Mouse (Mus musculus) layer of hippocampus, adult 9-10 months (tissue): ENCODE measurements around the gene Olfr1287.

ENCODE experiments used
- DNase-seq: peaks from one replicate; pipeline ENCODE4 v3.0.0; 2022; ENCODE audit warnings: low spot score

Gene Olfr1287

GRCm38 (mm10) chr2:111448842-111449241 is at the start of gene Olfr1287:
TSS of gene Olfr1287 (plus strand) at chr2:111449142.
- DNase-seq, result no peak

DNA sequence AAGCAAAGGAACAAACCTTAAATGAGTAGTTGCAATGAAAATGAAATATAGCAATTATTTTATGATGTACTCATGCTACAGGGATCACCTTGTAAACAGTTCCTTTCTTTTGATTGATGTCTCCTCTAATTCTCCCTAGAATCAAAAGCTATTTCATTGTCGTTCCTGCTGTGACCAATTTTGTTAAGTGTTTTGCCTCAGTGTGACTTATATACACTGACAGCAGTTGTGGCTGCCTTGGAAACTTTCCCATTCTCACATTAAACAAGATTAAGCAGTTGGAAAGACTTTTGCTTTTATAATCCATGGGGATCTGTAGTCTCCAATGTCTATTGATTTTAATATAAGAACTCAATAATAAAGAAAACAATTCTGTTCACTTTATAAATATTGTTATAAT is 26.0 kb upstream of the Olfr1287 start, which contains the start of gene Olfr1286:
Olfr1286 (minus strand) TSS at position 185 of the 400 bp plus-strand sequence.
- DNase-seq, result no peak

DNA sequence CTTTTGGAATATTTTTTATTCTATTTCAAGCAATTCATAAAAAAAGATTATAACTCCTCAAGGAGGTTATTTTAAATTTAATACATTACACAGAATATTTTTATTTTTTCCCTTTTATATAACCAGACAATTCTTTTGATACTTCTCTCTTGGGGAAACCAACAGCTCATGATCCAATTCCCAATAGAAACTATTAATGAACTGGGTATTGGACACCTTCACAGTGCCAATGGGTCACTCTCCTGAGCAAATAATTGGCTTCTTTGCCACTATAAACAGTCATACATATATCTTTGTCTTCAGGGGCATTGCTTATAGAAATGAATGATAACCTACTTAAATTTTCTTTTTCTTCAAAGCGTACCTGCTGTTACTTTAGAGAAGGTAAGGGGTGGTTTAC is 24.9 kb downstream of the Olfr1287 start, which contains the start of gene Olfr1288:
Olfr1288 (plus strand) TSS at position 301 of the 400 bp plus-strand sequence.
- DNase-seq, result no peak

- no peak for DNase-seq
Observed at GRCm38 (mm10) chr2:111480519-111480918, 31.6 kb downstream of the Olfr1287 start, which contains the start of gene Olfr1289. TSS of gene Olfr1289 (plus strand) at chr2:111480819.

DNA sequence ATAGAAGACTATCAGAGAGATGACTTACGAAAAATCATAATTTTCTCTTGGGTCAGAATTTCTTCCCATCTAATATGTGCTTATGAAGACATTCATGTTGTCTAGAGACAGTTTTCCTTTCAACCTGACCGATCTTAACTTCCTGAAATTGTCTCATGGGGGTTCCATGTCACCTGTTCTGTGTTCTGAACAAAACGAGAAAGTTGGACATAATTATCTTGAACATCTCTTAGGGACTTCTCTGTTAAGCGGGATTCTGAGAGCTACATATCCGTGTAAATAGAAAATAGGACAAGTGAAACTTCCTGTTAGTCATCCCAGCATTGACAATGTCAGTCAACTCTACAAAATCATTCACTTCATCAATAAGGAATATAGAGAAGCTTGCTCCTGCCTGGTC is 44.8 kb downstream of the Olfr1287 start, which contains the start of gene Olfr1290:
Olfr1290 (minus strand) TSS at position 101 of the 400 bp plus-strand sequence.
- DNase-seq, result no peak

DNA sequence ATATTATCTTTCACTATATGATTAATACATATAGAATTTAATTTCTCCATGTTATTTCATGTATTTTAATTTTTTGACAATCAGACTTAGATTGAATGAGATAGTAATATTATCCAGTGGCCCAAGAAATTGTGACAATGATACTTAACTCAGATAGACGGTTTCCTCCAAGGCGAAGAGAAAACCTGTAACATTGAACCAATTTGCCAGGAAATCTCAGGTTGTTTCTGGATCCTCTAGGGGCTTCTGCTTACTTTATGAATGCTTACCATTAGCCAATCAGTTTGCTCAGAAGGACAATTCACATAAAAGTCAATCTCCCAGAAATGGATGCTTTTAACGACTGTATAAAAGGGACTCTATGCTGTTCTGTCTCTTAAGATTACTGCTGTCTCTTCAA is 47.9 kb downstream of the Olfr1287 start, which contains the start of gene Olfr1291-ps1:
Olfr1291-ps1 (plus strand) TSS at position 301 of the 400 bp plus-strand sequence.
- no peak for DNase-seq
